In the genomic region with DNA sequence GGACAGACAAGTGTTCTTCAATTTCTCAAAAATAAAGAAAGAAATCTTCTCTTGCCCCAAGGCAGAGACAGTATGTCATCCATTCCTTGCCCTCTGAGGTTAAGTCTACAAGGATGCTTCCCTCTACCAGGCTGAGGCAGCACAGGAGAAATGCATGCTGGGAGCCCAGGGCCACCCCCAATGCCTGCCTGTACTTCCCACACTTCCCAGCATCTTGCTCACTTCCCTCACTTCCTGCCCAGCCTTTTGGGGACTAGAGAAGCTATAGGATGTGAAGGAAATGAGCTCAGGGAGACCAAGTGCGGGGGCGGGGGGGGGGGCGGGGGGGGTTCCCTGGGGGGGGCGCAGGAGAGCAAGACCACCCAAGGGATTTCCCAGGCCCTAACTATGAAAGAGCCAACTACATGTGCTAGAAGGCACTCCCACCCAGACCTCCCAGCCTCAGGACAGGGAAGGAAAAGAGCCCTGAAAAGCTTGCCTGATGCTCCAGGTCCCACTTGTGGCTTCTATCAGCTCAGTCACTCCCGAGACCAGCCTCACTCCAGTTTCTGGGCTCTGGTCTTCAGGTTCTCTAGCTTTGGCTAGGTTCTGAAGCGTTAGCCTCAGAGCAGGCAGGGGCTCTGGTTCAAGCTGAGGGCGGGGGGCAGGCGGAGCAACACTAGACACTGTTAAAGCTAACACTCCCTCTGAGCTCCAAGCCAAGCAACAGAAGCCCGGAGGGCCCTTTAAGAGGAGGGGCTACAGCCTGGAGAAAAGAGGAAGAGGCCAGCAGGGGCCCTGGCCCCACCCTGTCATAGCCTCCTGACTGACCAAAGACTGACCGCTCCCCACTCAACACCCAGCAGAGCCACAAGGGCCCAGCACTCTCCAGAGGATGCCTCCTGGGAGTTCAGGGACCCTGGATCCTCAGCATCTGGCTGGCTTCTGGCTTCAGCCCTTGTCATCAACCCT, we compare ENCODE assay signal across 8 mouse cellular contexts. TPM values are rescaled to one million over a fixed set of nuclear protein-coding genes. Genes with fewer than 3 reads are reported as not detected.
DNase-seq lines count a peak whose midpoint lies in the region; ATAC-seq and TF ChIP-seq lines count a peak whose summit lies in the region.

No protein-coding gene starts in this region.

- H3K9ac ChIP-seq in forebrain, postnatal 0 days, result no peak overlapping the region
- H3K9ac ChIP-seq in lung, embryonic 14.5 days, result peak overlapping the region; percentile 53
- H3K9ac ChIP-seq in neural tube, embryonic 15.5 days (replicated peaks), result 0 out of 2 replicates have a peak overlapping the region, but pooled peaks have one; percentile 6

- no peak for TF ChIP-seq CTCF in E14TG2a.4 (conservative IDR thresholded peaks at IDR 0.05; ENCODE audit: low read length)
- no peak for TF ChIP-seq CTCF in brain, embryonic 14.5 days (IDR thresholded peaks at IDR 0.05; ENCODE audit: borderline replicate concordance, extremely low read depth, insufficient read depth, insufficient read length)
- TF ChIP-seq CTCF in forebrain, postnatal 0 days (IDR thresholded peaks at IDR 0.05; ENCODE audit: low read depth), result no peak
- TF ChIP-seq CTCF in lung, embryonic 14.5 days (IDR thresholded peaks at IDR 0.05; ENCODE audit: low read depth), result peak; percentile 13; the same call in 1 of the 2 replicates
- TF ChIP-seq CTCF in testis, adult 2 months (IDR thresholded peaks at IDR 0.05; ENCODE audit: control insufficient read depth, insufficient read depth, insufficient replicate concordance, low read depth, low read length), result no peak

- TF ChIP-seq POLR2A in brain, embryonic 14.5 days (IDR thresholded peaks at IDR 0.05; ENCODE audit: borderline replicate concordance, extremely low read depth, insufficient read depth, insufficient read length, poor library complexity, severe bottlenecking), result no peak
- no peak for TF ChIP-seq POLR2A in testis, adult 2 months (IDR thresholded peaks at IDR 0.05; ENCODE audit: control insufficient read depth, low read depth, low read length)

- H3K27ac ChIP-seq in forebrain, postnatal 0 days (ENCODE audit: low read depth, low read length), result no peak overlapping the region
- peak overlapping the region; percentile 90 for H3K27ac ChIP-seq in lung, embryonic 14.5 days (ENCODE audit: low read depth)
- peak overlapping the region; percentile 66 for H3K27ac ChIP-seq in neural tube, embryonic 15.5 days (replicated peaks)
- no peak overlapping the region for H3K27ac ChIP-seq in testis, adult 2 months (ENCODE audit: control insufficient read depth, insufficient read depth, low read depth, low read length)

- DNase-seq in brain, embryonic 14.5 days (ENCODE audit: low read depth), result peak; percentile 48
- DNase-seq in forebrain, postnatal 0 days, result peak; percentile 17
- peak; percentile 86 for DNase-seq in heart, postnatal 25 days (ENCODE audit: low spot score)
- peak; percentile 50 to 69 for DNase-seq in layer of hippocampus, adult 8-10 months (ENCODE audit: low spot score in 2 of 2)
- DNase-seq in lung, embryonic 14.5 days, result peak; percentile 84

- peak; percentile 41 for ATAC-seq in forebrain, postnatal 0 days
- peak; percentile 93 for ATAC-seq in lung, embryonic 14.5 days (ENCODE audit: insufficient read depth)
- peak; percentile 41; the same call in 1 of the 2 replicates for ATAC-seq in neural tube, embryonic 15.5 days (ENCODE audit: low FRiP score)

- intact Hi-C loops in heart, postnatal 25 days (cut with DNase I), result loop anchor here (2.0 kb wide), 1 partner anchor 157 kb away; no protein-coding TSS in a partner anchor

- H3K9me3 ChIP-seq in E14TG2a.4 (ENCODE audit: low read length), result no peaks in the 10 kb centered on the region
- no peaks in the 10 kb centered on the region for H3K9me3 ChIP-seq in forebrain, postnatal 0 days (ENCODE audit: low read length)
- H3K9me3 ChIP-seq in lung, embryonic 14.5 days (ENCODE audit: low read depth, low read length), result no peaks in the 10 kb centered on the region
- no peaks in the 10 kb centered on the region for H3K9me3 ChIP-seq in neural tube, embryonic 15.5 days (replicated peaks)

- peak overlapping the region; percentile 55 for H3K4me3 ChIP-seq in E14TG2a.4 (replicated peaks; ENCODE audit: low read length)
- H3K4me3 ChIP-seq in forebrain, postnatal 0 days (ENCODE audit: low read depth, low read length), result no peak overlapping the region
- peak overlapping the region; percentile 43 for H3K4me3 ChIP-seq in lung, embryonic 14.5 days (ENCODE audit: low read depth, low read length)
- peak overlapping the region; percentile 27 for H3K4me3 ChIP-seq in neural tube, embryonic 15.5 days (replicated peaks)
- peak overlapping the region; percentile 67 for H3K4me3 ChIP-seq in testis, adult 2 months (ENCODE audit: control insufficient read depth, low read depth, low read length)

- WGBS in forebrain, postnatal 0 days, result 15% methylated on average over 7 of the region's 10 CpGs
- 1% methylated on average over 10 of the region's 10 CpGs for WGBS in lung, embryonic 14.5 days
- WGBS in neural tube, embryonic 15.5 days, result 10% methylated on average over 10 of the region's 10 CpGs

- H3K36me3 ChIP-seq in E14TG2a.4 (ENCODE audit: insufficient read depth, low read length), result peaks cover 58% of the 10 kb centered on the region
- H3K36me3 ChIP-seq in forebrain, postnatal 0 days (ENCODE audit: insufficient read depth), result no peaks in the 10 kb centered on the region
- no peaks in the 10 kb centered on the region for H3K36me3 ChIP-seq in lung, embryonic 14.5 days (ENCODE audit: insufficient read depth)
- H3K36me3 ChIP-seq in neural tube, embryonic 15.5 days, result no peaks in the 10 kb centered on the region
- no peaks in the 10 kb centered on the region for H3K36me3 ChIP-seq in testis, adult 2 months (ENCODE audit: control insufficient read depth, insufficient read depth, low read length)

- H3K27me3 ChIP-seq in E14TG2a.4 (ENCODE audit: insufficient read depth, low read length), result no peaks in the 10 kb centered on the region
- H3K27me3 ChIP-seq in forebrain, postnatal 0 days (ENCODE audit: insufficient read depth, low read length), result no peaks in the 10 kb centered on the region
- H3K27me3 ChIP-seq in lung, embryonic 14.5 days (ENCODE audit: insufficient read depth, low read length), result no peaks in the 10 kb centered on the region
- H3K27me3 ChIP-seq in neural tube, embryonic 15.5 days (replicated peaks), result no peaks in the 10 kb centered on the region
- H3K27me3 ChIP-seq in testis, adult 2 months (ENCODE audit: control insufficient read depth, insufficient read depth, low read length), result no peaks in the 10 kb centered on the region

- H3K4me2 ChIP-seq in forebrain, postnatal 0 days (ENCODE audit: low read depth), result peak overlapping the region; percentile 23; the same call in 1 of the 2 replicates
- peak overlapping the region; percentile 62 for H3K4me2 ChIP-seq in lung, embryonic 14.5 days
- H3K4me2 ChIP-seq in neural tube, embryonic 15.5 days, result peak overlapping the region; percentile 43

- H3K4me1 ChIP-seq in E14TG2a.4 (replicated peaks; ENCODE audit: low read depth, low read length), result peaks cover 87% of the 10 kb centered on the region
- H3K4me1 ChIP-seq in forebrain, postnatal 0 days (ENCODE audit: insufficient read depth), result 0 out of 2 replicates have a peak, but pooled peaks cover 3% of the 10 kb centered on the region
- peaks cover 6% of the 10 kb centered on the region for H3K4me1 ChIP-seq in lung, embryonic 14.5 days (ENCODE audit: insufficient read depth)
- H3K4me1 ChIP-seq in neural tube, embryonic 15.5 days, result peaks cover 15% of the 10 kb centered on the region
- no peaks in the 10 kb centered on the region for H3K4me1 ChIP-seq in testis, adult 2 months (ENCODE audit: control insufficient read depth, insufficient read depth, low read length)

RNA-seq across cellular contexts. Expression of gene Pisd, which starts 39.5 kb away (rescaled TPM):
- 75.0 and 93.1 TPM in 2 replicates for polyA plus RNA-seq in brain, embryonic 14.5 days (2012; rRNA removed)
- total RNA-seq in forebrain, postnatal 0 days (2014; rRNA removed), result 84.9 and 99.1 TPM in 2 replicates
- 87.0 and 96.4 TPM in 2 replicates for polyA plus RNA-seq in forebrain, postnatal 0 days (2015; fragmentation: Nextera tagmentation; extraction: Ambion mirVana)
- total RNA-seq in heart, postnatal 25 days (2021), result 10 to 100 TPM; 25.5 to 29.0 TPM
- 10 to 100 TPM; 60.9 to 65.6 (median 65.0) TPM for total RNA-seq in layer of hippocampus, adult 8-10 months (2022)
- polyA plus RNA-seq in lung, embryonic 14.5 days (2014; fragmentation: Nextera tagmentation; extraction: Ambion mirVana), result 62.6 and 68.5 TPM in 2 replicates
- 86.4 and 92.2 TPM in 2 replicates for polyA plus RNA-seq in neural tube, embryonic 15.5 days (2015; fragmentation: Nextera tagmentation; extraction: Ambion mirVana)
- 26.4 and 28.7 TPM in 2 replicates for polyA plus RNA-seq in testis, adult 2 months (2012; rRNA removed)

Comparison
In these comparisons a context has a peak if more than half of its experiments do, and no peak if none do; other contexts are left out.
1. DNase-seq: peak in every context shown above with its lines; median percentile 86 in heart, postnatal 25 days; 84 in lung, embryonic 14.5 days; 60 in layer of hippocampus, adult 8-10 months; 48 in brain, embryonic 14.5 days; 17 in forebrain, postnatal 0 days.
2. ATAC-seq: peak in every context shown above with its lines; median percentile 93 in lung, embryonic 14.5 days; 41 in forebrain, postnatal 0 days; 41 in neural tube, embryonic 15.5 days.
3. H3K27ac ChIP-seq: peak in lung, embryonic 14.5 days (single experiment) and neural tube, embryonic 15.5 days (single experiment); none in forebrain, postnatal 0 days (single experiment) and testis, adult 2 months (single experiment).
4. Peak in every context shown above with its lines, with median percentiles within 50 percentile points of each other: H3K4me2 ChIP-seq.